Mouse (Mus musculus): ENCODE measurements around the gene Sp8. TPM values are rescaled to one million over a fixed set of nuclear protein-coding genes. Genes with fewer than 3 reads are reported as not detected.

Gene Sp8
- polyA plus RNA-seq, 1 experiment from 2014 or later: 24.0 TPM

Other genes with a start within 250 kb of the Sp8 start
- not detected in 2 replicates for gene Abcb5, start 120.1 kb downstream of the Sp8 start, polyA plus RNA-seq (2014; fragmentation: Nextera tagmentation; extraction: Ambion mirVana)